Mouse (Mus musculus) kidney, embryonic 16.5 days (tissue): ENCODE results near the gene Timm8a1. TPM values are rescaled to one million over a fixed set of nuclear protein-coding genes. Genes with fewer than 3 reads are reported as not detected.
"Not testable (repeated sequence)": the region's sequence is repeated elsewhere in the genome, so short reads cannot be mapped to it uniquely, and the experiment has no call there.

ENCODE experiments used
- ATAC-seq: fragments of 200-750 bp; cut with Nextera tagmentation; 2 replicates; pipeline ENCODE4 v1.8.0; 2017; ENCODE audit warnings: moderate TSS enrichment; ENCODE audit not compliant: low FRiP score, low TSS enrichment
- H3K27ac ChIP-seq: fragments of 300-500 bp; sonication (generic); 2 replicates; pipeline ENCODE4 v1.5.1; 2014; ENCODE audit warnings: low read length
- H3K27me3 ChIP-seq: fragments of 300-500 bp; sonication (generic); 2 replicates; pipeline ENCODE4 v1.6.1; 2014; ENCODE audit warnings: low read length, control low read depth, mixed read lengths; ENCODE audit not compliant: insufficient read depth
- H3K36me3 ChIP-seq: fragments of 300-500 bp; sonication (generic); 2 replicates; pipeline ENCODE4 v1.6.1; 2014; ENCODE audit warnings: low read length, control low read depth, mixed read lengths; ENCODE audit not compliant: insufficient read depth
- H3K4me1 ChIP-seq: fragments of 300-500 bp; sonication (generic); 2 replicates; pipeline ENCODE4 v1.6.1; 2014; ENCODE audit warnings: low read length, control low read depth, mixed read lengths; ENCODE audit not compliant: insufficient read depth
- H3K4me2 ChIP-seq: fragments of 300-500 bp; sonication (generic); replicated peaks from 2 replicates; pipeline ENCODE4 v1.6.1; 2014; ENCODE audit warnings: low read depth, low read length
- H3K4me3 ChIP-seq: fragments of 300-500 bp; sonication (generic); 2 replicates; pipeline ENCODE4 v1.5.1; 2014; ENCODE audit warnings: mild to moderate bottlenecking, low read length
- H3K9ac ChIP-seq: fragments of 300-500 bp; sonication (generic); replicated peaks from 2 replicates; pipeline ENCODE4 v1.6.1; 2014; ENCODE audit warnings: low read length
- H3K9me3 ChIP-seq: fragments of 300-500 bp; sonication (generic); 2 replicates; pipeline ENCODE4 v1.6.1; 2016; ENCODE audit warnings: low read length, control low read depth
- WGBS: fragments of 180-500 bp; shearing (Covaris S2); extraction: QIAGEN DNeasy Blood & Tissue Kit; methylation state at CpG from one replicate; pipeline ENCODE4 v1.1.7; 2014; 5-methylcytosine and 5-hydroxymethylcytosine counted together
- polyA plus RNA-seq: library from polyadenylated mRNA; unstranded; fragments of >200 nt; fragmentation: Nextera tagmentation; extraction: Ambion mirVana; gene quantifications from 2 replicates; pipeline ENCODE4 v1.2.1, GENCODE M21; 2015

Gene Timm8a1
- polyA plus RNA-seq, 1 experiment from 2014 or later: 95.3 TPM

DNA sequence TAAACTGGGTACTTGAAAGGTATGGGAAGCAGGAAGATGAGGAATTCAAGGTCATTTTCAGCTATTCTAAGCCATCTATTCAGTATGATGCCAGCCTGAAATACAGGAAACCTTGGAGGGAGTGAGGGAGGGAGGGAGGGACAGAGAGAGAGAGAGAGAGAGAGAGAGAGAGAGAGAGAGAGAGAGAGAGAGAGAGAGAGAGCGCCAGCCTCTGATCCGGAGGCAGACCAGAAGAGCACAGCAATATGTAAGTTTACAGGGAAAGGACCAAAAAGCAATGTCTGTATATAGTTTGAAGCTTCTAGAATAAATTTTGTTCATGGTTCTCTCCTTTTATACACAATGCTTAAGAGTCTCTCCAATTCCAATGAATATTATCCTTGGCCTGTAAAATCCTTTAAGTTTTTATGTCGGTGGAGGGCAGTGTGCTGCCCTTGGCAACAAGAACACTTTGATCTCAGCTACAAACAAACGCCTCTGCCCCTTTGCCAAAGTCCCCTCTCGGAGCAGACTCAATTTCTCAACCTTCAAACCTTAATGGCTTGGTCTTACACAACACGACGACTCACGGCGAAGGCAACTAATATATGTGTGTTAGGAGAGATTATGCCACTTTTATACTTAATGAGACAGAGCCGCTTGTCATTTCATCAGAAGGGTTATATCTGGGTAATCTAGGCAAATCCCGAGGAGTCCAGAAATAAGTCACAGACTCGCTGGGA is 1.1 kb downstream of the Timm8a1 start:
- Histone ChIP-seq H3K9me3 (no peaks in the 10 kb centered on the region), H3K4me1 (no peaks in the 10 kb centered on the region), H3K36me3 (no peaks in the 10 kb centered on the region), H3K4me3 (peak overlapping the region; percentile 65), H3K9ac (peak overlapping the region; percentile 70), H3K4me2 (peak overlapping the region; percentile 52), H3K27ac (peak overlapping the region; percentile 18), H3K27me3 (no peaks in the 10 kb centered on the region)
- ATAC-seq: peak; percentile 13; the same call in 1 of the 2 replicates
- 23% methylated on average over 12 of the region's 12 CpGs for WGBS

DNA sequence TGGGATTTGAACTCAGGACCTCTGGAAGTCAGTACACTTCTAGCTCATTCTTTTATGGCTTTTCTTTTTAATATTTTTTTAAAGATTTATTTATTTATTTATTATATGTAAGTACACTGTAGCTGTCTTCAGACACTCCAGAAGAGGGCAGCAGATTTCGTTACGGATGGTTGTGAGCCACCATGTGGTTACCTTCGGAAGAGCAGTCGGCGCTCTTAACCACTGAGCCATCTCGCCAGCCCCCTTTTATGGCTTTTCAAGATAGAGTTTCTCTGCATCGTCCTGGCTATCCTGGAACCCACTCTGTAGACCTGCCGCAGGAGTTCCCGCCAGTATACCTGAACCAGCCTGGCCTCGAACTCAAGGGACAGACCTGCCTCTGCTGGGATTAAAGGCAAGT is 1.9 kb downstream of the Timm8a1 start:
- H3K4me1 ChIP-seq, H3K9me3 ChIP-seq, H3K4me3 ChIP-seq, H3K36me3 ChIP-seq, ATAC-seq, H3K27me3 ChIP-seq, H3K27ac ChIP-seq, H3K9ac ChIP-seq: not testable (repeated sequence)
- 85% methylated on average over 10 of the region's 10 CpGs for WGBS
- H3K4me2 ChIP-seq: peak overlapping the region; percentile 52; the same call in 1 of the 2 replicates

DNA sequence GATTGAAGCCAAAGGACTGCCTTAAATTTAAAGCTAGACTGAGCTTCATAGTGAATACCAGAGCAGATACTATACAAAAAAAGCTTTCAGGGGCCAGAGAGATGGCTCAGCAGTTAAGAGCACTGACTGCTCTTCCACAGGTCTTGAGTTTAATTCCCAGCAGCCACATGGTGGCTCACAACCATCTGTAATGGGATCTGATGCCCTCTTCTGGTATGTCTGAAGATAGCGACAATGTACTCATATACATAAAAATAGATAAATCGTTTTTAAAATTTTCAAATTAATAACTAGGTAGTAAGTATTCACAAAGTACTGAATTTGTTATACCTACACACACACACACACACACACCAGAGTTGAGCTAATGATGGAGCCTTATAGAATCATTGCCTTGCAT is 8.3 kb downstream of the Timm8a1 start:
- no peaks in the 10 kb centered on the region for H3K9me3 ChIP-seq
- no peaks in the 10 kb centered on the region for H3K27me3 ChIP-seq
- no peak overlapping the region for H3K4me3 ChIP-seq
- no peak overlapping the region for H3K4me2 ChIP-seq
- ATAC-seq: no peak
- no peaks in the 10 kb centered on the region for H3K36me3 ChIP-seq
- H3K4me1 ChIP-seq: no peaks in the 10 kb centered on the region
- no peak overlapping the region for H3K27ac ChIP-seq
- H3K9ac ChIP-seq: no peak overlapping the region
- 90% methylated on average over 2 of the region's 2 CpGs for WGBS

- no peaks in the 10 kb centered on the region for H3K9me3 ChIP-seq
- H3K4me1 ChIP-seq: no peaks in the 10 kb centered on the region
- H3K36me3 ChIP-seq: no peaks in the 10 kb centered on the region
- WGBS: 80% methylated on average over 4 of the region's 4 CpGs
- H3K27ac ChIP-seq: no peak overlapping the region
- H3K4me2 ChIP-seq: no peak overlapping the region
- no peak for ATAC-seq
- H3K27me3 ChIP-seq: no peaks in the 10 kb centered on the region; the same call in 1 of the 2 replicates
- H3K4me3 ChIP-seq: no peak overlapping the region
- no peak overlapping the region for H3K9ac ChIP-seq
Observed at GRCm38 (mm10) chrX:134525260-134525659, 16.4 kb downstream of the Timm8a1 start.

GRCm38 (mm10) chrX:134523772-134524171 is 17.9 kb downstream of the Timm8a1 start:
- no peaks in the 10 kb centered on the region; the same call in 1 of the 2 replicates for H3K27me3 ChIP-seq

DNA sequence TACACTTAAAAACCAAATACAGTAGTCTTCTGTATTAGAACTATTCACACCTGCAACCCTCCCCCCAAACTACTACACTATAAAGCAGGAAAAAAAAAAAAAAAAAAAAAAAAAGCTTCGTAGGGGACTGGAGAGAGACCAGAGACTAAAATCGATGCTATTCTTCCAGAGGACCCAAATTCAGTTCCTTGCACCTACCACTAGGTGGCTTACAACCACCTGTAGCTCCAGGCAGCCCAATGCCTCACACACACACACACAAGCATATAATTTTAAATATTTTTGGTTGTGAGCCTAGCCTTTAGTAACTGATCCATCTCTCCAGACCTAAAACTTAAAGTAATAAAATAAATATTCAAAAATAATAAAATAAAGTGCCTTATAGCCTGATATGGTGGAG is 32.2 kb downstream of the Timm8a1 start:
- Histone ChIP-seq H3K4me2 (no peak overlapping the region), H3K9me3 (no peaks in the 10 kb centered on the region), H3K4me3 (no peak overlapping the region), H3K9ac (no peak overlapping the region), H3K27me3 (no peaks in the 10 kb centered on the region), H3K27ac (no peak overlapping the region), H3K4me1 (no peaks in the 10 kb centered on the region), H3K36me3 (no peaks in the 10 kb centered on the region)
- no peak for ATAC-seq
- 56% methylated on average over 2 of the region's 2 CpGs for WGBS

More at GRCm38 (mm10) chrX:134523772-134524171, 17.9 kb downstream of the Timm8a1 start:
- WGBS: 79% methylated on average over 4 of the region's 4 CpGs
- no peak overlapping the region for H3K4me2 ChIP-seq
- no peaks in the 10 kb centered on the region for H3K36me3 ChIP-seq
- H3K9me3 ChIP-seq: no peaks in the 10 kb centered on the region
- no peak overlapping the region for H3K27ac ChIP-seq
- H3K4me3 ChIP-seq: no peak overlapping the region
- ATAC-seq: no peak
- no peaks in the 10 kb centered on the region for H3K4me1 ChIP-seq
- H3K9ac ChIP-seq: no peak overlapping the region

- Histone ChIP-seq H3K36me3 (no peaks in the 10 kb centered on the region), H3K4me3 (no peak overlapping the region), H3K27ac (no peak overlapping the region), H3K9me3 (no peaks in the 10 kb centered on the region), H3K4me2 (no peak overlapping the region), H3K9ac (no peak overlapping the region), H3K4me1 (no peaks in the 10 kb centered on the region), H3K27me3 (no peaks in the 10 kb centered on the region; the same call in 1 of the 2 replicates)
- ATAC-seq: no peak
- 71% methylated on average over 6 of the region's 6 CpGs for WGBS
Observed at GRCm38 (mm10) chrX:134507977-134508376, 33.7 kb downstream of the Timm8a1 start.

DNA sequence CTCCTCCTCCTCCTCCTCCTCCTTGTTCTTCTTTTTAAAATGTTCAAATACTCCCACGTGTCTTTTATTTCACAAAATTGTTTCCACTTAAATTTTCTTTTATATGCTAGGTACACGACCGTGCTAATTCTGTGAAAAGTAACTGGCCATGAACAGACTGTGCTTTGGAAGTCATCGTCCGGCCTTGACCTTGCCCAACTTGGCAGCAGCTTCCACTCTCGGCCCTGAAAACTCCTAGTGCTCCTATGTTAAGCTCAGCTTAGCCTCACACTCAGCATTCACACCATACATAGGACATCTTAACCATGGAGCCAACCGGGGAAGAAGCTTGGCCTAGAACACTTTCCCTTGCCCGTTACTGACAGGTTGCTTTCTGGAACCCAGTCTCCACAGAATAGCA is 41.0 kb downstream of the Timm8a1 start:
- no peaks in the 10 kb centered on the region for H3K4me1 ChIP-seq
- no peak overlapping the region for H3K4me3 ChIP-seq
- H3K9ac ChIP-seq: no peak overlapping the region
- no peaks in the 10 kb centered on the region for H3K36me3 ChIP-seq
- 78% methylated on average over 8 of the region's 8 CpGs for WGBS
- no peak overlapping the region for H3K4me2 ChIP-seq
- H3K9me3 ChIP-seq: no peaks in the 10 kb centered on the region
- H3K27ac ChIP-seq: no peak overlapping the region
- ATAC-seq: no peak
- no peaks in the 10 kb centered on the region; the same call in 1 of the 2 replicates for H3K27me3 ChIP-seq
